Mouse (Mus musculus): ENCODE data around the gene Klf15. TPM values are rescaled to one million over a fixed set of nuclear protein-coding genes. Genes with fewer than 3 reads are reported as not detected.

The Klf15 gene
- polyA plus RNA-seq, 1 experiment from 2014 or later: 25.8 TPM

DNA sequence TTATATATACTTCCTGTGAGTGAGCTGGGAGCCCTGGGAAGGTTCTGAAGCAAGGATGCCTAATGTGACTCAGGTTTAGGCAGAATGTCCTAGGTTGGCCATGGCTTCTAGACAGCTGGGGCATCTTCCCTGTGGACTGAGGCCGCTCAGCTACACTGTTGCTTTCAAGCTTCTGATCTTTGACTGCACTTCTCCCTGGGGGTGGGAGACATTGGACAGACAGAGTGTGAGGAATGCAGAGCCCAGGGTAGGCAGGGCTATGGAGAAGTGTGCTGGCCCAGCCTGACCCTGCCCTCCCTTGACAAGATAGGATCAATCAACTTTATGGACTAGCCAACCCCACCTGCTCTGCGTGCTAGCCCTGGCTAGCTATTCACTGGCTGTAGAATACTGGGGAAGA is 1.2 kb upstream of the Klf15 start:
- Histone ChIP-seq H3K9ac (ENCODE audit: low read depth, low read length) (no peak overlapping the region), H3K4me3 (ENCODE audit: low read depth, low read length) (no peak overlapping the region), H3K27ac (ENCODE audit: low read length) (no peak overlapping the region), H3K9me3 (replicated peaks; ENCODE audit: control insufficient read depth, low read length) (no peaks in the 10 kb centered on the region), H3K27me3 (ENCODE audit: control insufficient read depth, insufficient read depth, low read depth, low read length) (peaks cover 32% of the 10 kb centered on the region), H3K36me3 (ENCODE audit: control insufficient read depth, insufficient read depth) (no peaks in the 10 kb centered on the region), H3K4me1 (ENCODE audit: control insufficient read depth, low read depth, low read length) (no peaks in the 10 kb centered on the region; the same call in 1 of the 2 replicates), H3K4me2 (ENCODE audit: low read depth, low read length) (no peak overlapping the region)
- ATAC-seq (ENCODE audit: low read depth): no peak
- WGBS (ENCODE audit: insufficient replicate concordance): 24% methylated on average over 2 of the region's 2 CpGs

DNA sequence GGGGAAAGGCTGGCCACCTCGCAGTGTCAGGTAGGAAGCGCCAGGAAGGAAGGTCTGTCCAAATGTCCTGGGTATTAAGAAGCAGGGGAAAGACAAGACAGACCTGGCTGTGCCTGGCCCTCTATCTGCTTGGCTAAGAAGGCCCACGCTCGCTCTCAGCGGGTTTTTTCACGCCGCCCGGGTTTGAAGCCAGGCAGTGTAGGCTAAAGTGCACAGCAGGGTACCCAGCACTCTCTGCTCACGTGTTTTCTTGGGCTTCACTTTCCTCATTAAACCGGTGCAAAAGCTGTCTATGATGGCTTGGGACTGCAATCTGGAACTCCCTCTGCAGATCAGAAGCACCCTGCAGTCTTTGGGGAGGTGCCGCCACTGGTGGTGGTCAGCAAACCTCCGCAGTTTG is 605 bp upstream of the Klf15 start:
- Histone ChIP-seq H3K36me3 (ENCODE audit: control insufficient read depth, insufficient read depth) (no peaks in the 10 kb centered on the region), H3K4me3 (ENCODE audit: low read depth, low read length) (peak overlapping the region; percentile 61), H3K27ac (ENCODE audit: low read length) (peak overlapping the region; percentile 29), H3K27me3 (ENCODE audit: control insufficient read depth, insufficient read depth, low read depth, low read length) (peaks cover 32% of the 10 kb centered on the region), H3K9me3 (replicated peaks; ENCODE audit: control insufficient read depth, low read length) (no peaks in the 10 kb centered on the region), H3K9ac (ENCODE audit: low read depth, low read length) (peak overlapping the region; percentile 34; the same call in 1 of the 2 replicates), H3K4me1 (ENCODE audit: control insufficient read depth, low read depth, low read length) (no peaks in the 10 kb centered on the region; the same call in 1 of the 2 replicates), H3K4me2 (ENCODE audit: low read depth, low read length) (peak overlapping the region; percentile 56)
- 13% methylated on average over 12 of the region's 12 CpGs for WGBS (ENCODE audit: insufficient replicate concordance)
- ATAC-seq (ENCODE audit: low read depth): no peak

DNA sequence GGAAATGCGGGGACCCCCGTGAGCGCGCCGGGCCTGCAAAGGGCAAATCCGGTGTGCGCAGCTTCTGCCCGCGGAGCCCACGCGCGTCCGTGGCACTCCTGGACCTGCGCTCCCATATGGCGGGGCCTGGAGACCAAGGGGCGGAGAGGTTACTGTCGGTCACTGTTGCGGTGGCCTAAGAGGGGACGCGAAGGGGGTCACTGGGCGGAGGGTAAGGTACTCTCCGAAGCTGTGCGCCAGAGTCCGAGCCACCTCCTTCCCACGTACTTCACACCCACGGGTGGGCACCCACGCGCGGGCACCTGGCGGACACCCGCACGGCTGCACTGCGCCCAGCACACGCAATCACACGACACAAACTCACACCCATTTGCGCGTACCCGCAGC is 458 bp downstream of the Klf15 start:
- Histone ChIP-seq H3K36me3 (ENCODE audit: control insufficient read depth, insufficient read depth) (no peaks in the 10 kb centered on the region), H3K27ac (ENCODE audit: low read length) (peak overlapping the region; percentile 86), H3K4me3 (ENCODE audit: low read depth, low read length) (peak overlapping the region; percentile 61), H3K27me3 (ENCODE audit: control insufficient read depth, insufficient read depth, low read depth, low read length) (peaks cover 32% of the 10 kb centered on the region), H3K9ac (ENCODE audit: low read depth, low read length) (peak overlapping the region; percentile 68), H3K9me3 (replicated peaks; ENCODE audit: control insufficient read depth, low read length) (no peaks in the 10 kb centered on the region), H3K4me2 (ENCODE audit: low read depth, low read length) (peak overlapping the region; percentile 56), H3K4me1 (ENCODE audit: control insufficient read depth, low read depth, low read length) (no peaks in the 10 kb centered on the region; the same call in 1 of the 2 replicates)
- under 1% methylated on average over 38 of the region's 38 CpGs for WGBS (ENCODE audit: insufficient replicate concordance)
- no peak for ATAC-seq (ENCODE audit: low read depth)

DNA sequence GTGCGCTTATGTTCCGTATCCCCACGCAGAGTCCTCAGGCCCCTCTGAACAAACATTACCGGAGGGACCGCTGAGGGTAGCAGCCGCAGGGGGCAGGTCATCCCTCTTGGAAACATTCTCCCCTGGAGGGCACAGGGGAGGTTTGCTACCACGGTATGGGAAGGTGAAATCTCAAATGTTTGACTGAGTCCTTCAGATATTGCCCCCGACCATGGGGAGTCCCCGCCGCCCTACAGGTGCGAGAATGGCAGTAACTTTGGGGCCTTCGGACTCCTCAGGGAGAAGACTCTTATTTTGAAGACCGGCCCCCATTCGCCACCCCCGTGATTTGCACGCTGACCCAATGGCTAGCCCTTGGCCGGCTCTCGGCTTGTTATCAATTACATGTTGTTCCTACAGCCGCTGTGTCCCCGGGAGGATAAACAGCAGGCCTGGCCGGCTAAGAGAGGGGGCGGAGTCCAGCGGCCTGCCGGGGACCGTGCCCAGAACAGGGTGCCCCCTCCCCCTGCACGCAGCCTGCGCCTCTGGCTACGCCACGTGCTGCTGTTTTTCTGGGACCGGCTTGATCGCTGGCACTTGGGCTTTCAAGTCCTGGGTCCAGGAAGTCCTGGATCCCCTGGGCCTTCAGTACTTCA is 969 bp downstream of the Klf15 start:
- Histone ChIP-seq H3K9ac (ENCODE audit: low read depth, low read length) (peak overlapping the region; percentile 68), H3K9me3 (replicated peaks; ENCODE audit: control insufficient read depth, low read length) (no peaks in the 10 kb centered on the region)
- 2% methylated on average over 31 of the region's 31 CpGs for WGBS (ENCODE audit: insufficient replicate concordance)

DNA sequence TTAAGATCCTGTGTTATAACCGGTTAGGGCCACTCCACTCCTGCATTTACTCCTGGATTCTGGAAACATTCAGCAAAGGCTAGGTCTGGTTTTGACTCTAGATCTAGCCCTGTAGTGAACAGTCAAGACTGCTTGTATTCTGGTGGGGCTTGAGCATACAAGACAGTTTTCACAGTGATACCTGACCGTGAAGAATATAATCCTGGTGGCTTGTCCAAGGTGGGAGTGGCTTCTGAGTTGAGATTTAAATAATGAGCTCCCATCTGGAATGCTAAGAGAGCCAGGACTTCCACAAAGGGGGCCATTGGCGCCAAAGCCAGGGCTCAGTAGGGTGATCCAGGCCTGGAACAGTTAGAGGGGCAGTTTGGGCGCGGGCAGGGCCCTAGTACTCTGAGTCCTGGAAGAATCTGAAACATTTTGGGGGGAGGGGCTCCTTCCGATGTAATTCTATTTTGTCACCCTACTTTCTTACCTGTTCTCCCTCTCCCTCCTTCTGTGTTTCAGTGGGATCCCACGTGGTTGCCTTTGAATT is 1.6 kb downstream of the Klf15 start:
- 39% methylated on average over 7 of the region's 7 CpGs for WGBS (ENCODE audit: insufficient replicate concordance)
- Histone ChIP-seq H3K27ac (ENCODE audit: low read length) (peak overlapping the region; percentile 54), H3K9ac (ENCODE audit: low read depth, low read length) (peak overlapping the region; percentile 10), H3K36me3 (ENCODE audit: control insufficient read depth, insufficient read depth) (no peaks in the 10 kb centered on the region), H3K4me3 (ENCODE audit: low read depth, low read length) (peak overlapping the region; percentile 61), H3K4me2 (ENCODE audit: low read depth, low read length) (peak overlapping the region; percentile 56; the same call in 1 of the 2 replicates), H3K27me3 (ENCODE audit: control insufficient read depth, insufficient read depth, low read depth, low read length) (peaks cover 32% of the 10 kb centered on the region), H3K4me1 (ENCODE audit: control insufficient read depth, low read depth, low read length) (no peaks in the 10 kb centered on the region; the same call in 1 of the 2 replicates), H3K9me3 (replicated peaks; ENCODE audit: control insufficient read depth, low read length) (no peaks in the 10 kb centered on the region)
- no peak for ATAC-seq (ENCODE audit: low read depth)

More for the DNA sequence above, 969 bp downstream of the Klf15 start:
- H3K4me3 ChIP-seq (ENCODE audit: low read depth, low read length): peak overlapping the region; percentile 61
- peak; percentile 81 for ATAC-seq (ENCODE audit: low read depth)
- H3K4me1 ChIP-seq (ENCODE audit: control insufficient read depth, low read depth, low read length): no peaks in the 10 kb centered on the region; the same call in 1 of the 2 replicates
- H3K36me3 ChIP-seq (ENCODE audit: control insufficient read depth, insufficient read depth): no peaks in the 10 kb centered on the region
- H3K27me3 ChIP-seq (ENCODE audit: control insufficient read depth, insufficient read depth, low read depth, low read length): peaks cover 32% of the 10 kb centered on the region
- peak overlapping the region; percentile 56 for H3K4me2 ChIP-seq (ENCODE audit: low read depth, low read length)
- peak overlapping the region; percentile 86 for H3K27ac ChIP-seq (ENCODE audit: low read length)

DNA sequence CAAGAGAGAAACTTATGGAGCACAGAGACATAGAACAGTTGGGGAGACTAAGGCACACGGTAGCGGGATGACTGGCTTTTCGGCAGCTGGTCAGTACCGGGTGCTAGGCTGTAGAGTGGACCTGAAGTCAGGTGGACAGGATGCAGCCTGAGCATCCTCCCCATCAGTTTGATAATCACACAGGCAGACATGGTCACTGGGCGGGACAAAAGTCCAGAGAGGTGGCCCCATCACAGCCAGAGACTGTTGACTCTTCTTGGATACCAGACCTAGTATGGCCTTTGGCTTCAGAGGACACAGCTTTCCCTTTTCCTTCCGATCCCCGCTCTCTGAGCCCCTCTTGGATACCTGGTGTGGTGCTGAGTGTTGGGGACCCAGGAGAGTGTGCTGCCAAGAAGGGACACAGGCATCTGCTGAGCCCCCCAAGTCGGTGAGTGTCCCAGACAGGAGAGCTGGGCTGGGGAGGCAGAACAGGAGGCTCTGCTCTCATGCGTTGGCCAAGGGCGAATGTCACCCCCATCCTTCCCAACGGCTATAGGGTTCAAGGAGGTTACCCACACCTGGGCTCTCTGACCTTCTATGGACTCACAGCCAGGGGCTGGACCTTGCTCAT is 2.8 kb downstream of the Klf15 start:
- Histone ChIP-seq H3K9ac (ENCODE audit: low read depth, low read length) (0 out of 2 replicates have a peak overlapping the region, but pooled peaks have one; percentile 25), H3K4me2 (ENCODE audit: low read depth, low read length) (peak overlapping the region; percentile 36), H3K4me1 (ENCODE audit: control insufficient read depth, low read depth, low read length) (no peaks in the 10 kb centered on the region; the same call in 1 of the 2 replicates), H3K27me3 (ENCODE audit: control insufficient read depth, insufficient read depth, low read depth, low read length) (peaks cover 32% of the 10 kb centered on the region), H3K36me3 (ENCODE audit: control insufficient read depth, insufficient read depth) (no peaks in the 10 kb centered on the region), H3K9me3 (replicated peaks; ENCODE audit: control insufficient read depth, low read length) (no peaks in the 10 kb centered on the region), H3K4me3 (ENCODE audit: low read depth, low read length) (peak overlapping the region; percentile 31), H3K27ac (ENCODE audit: low read length) (peak overlapping the region; percentile 83)
- 55% methylated on average over 11 of the region's 11 CpGs for WGBS (ENCODE audit: insufficient replicate concordance)
- ATAC-seq (ENCODE audit: low read depth): peak; percentile 12; the same call in 1 of the 2 replicates

DNA sequence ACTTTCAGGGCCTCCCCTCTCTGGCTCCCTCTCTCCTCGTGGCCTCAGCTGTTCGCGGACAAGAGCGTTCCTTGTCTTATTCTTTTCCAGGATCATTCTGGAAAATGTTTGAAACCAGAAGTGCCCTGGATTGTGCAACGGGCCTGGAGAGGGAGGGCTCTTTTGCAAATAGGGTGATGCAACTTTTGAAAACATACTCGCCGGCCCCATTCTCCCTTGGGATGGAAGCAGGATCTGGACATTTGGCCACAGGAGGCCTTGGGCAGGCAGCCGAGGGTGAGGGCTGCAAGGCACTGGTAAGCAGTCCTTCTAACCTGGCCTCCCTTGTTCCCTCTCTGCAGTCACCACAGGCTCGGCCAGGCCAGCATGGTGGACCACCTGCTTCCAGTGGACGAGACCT is 3.7 kb downstream of the Klf15 start:
- Histone ChIP-seq H3K9ac (ENCODE audit: low read depth, low read length) (peak overlapping the region; percentile 10; the same call in 1 of the 2 replicates), H3K36me3 (ENCODE audit: control insufficient read depth, insufficient read depth) (no peaks in the 10 kb centered on the region; the same call in 1 of the 2 replicates), H3K27ac (ENCODE audit: low read length) (peak overlapping the region; percentile 83), H3K9me3 (replicated peaks; ENCODE audit: control insufficient read depth, low read length) (no peaks in the 10 kb centered on the region), H3K4me3 (ENCODE audit: low read depth, low read length) (peak overlapping the region; percentile 14; the same call in 1 of the 2 replicates), H3K27me3 (ENCODE audit: control insufficient read depth, insufficient read depth, low read depth, low read length) (peaks cover 29% of the 10 kb centered on the region), H3K4me1 (ENCODE audit: control insufficient read depth, low read depth, low read length) (no peaks in the 10 kb centered on the region; the same call in 1 of the 2 replicates), H3K4me2 (ENCODE audit: low read depth, low read length) (peak overlapping the region; percentile 48)
- ATAC-seq (ENCODE audit: low read depth): 0 out of 2 replicates have a peak, but pooled peaks have one; percentile 10
- WGBS (ENCODE audit: insufficient replicate concordance): 50% methylated on average over 10 of the region's 10 CpGs

DNA sequence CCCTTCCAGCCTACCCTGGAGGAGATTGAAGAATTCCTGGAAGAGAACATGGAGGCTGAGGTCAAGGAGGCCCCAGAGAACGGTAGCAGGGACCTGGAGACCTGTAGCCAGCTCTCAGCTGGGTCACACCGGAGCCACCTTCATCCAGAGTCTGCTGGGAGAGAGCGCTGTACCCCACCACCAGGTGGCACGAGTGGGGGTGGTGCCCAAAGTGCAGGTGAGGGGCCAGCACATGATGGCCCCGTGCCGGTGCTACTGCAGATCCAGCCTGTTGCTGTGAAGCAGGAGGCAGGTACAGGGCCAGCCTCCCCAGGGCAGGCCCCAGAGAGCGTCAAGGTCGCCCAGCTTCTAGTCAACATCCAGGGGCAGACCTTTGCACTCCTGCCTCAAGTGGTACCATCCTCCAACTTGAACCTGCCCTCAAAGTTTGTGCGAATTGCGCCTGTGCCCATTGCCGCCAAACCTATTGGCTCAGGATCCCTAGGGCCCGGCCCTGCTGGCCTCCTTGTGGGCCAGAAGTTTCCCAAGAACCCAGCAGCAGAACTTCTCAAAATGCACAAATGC is 4.6 kb downstream of the Klf15 start:
- peak overlapping the region; percentile 37 for H3K4me3 ChIP-seq (ENCODE audit: low read depth, low read length)

More for the DNA sequence above, 4.6 kb downstream of the Klf15 start:
- peaks cover 22% of the 10 kb centered on the region for H3K27me3 ChIP-seq (ENCODE audit: control insufficient read depth, insufficient read depth, low read depth, low read length)
- H3K9me3 ChIP-seq (replicated peaks; ENCODE audit: control insufficient read depth, low read length): no peaks in the 10 kb centered on the region
- H3K4me2 ChIP-seq (ENCODE audit: low read depth, low read length): peak overlapping the region; percentile 48
- no peaks in the 10 kb centered on the region; the same call in 1 of the 2 replicates for H3K36me3 ChIP-seq (ENCODE audit: control insufficient read depth, insufficient read depth)
- peak overlapping the region; percentile 61; the same call in 1 of the 2 replicates for H3K27ac ChIP-seq (ENCODE audit: low read length)
- ATAC-seq (ENCODE audit: low read depth): no peak
- WGBS (ENCODE audit: insufficient replicate concordance): 56% methylated on average over 12 of the region's 12 CpGs
- H3K9ac ChIP-seq (ENCODE audit: low read depth, low read length): peak overlapping the region; percentile 8; the same call in 1 of the 2 replicates
- no peaks in the 10 kb centered on the region; the same call in 1 of the 2 replicates for H3K4me1 ChIP-seq (ENCODE audit: control insufficient read depth, low read depth, low read length)
